Mouse (Mus musculus): ENCODE data around the gene Ets1.

GRCm38 (mm10) chr9:32722969-32723368, 86.9 kb downstream of the Ets1 start:
- TF ChIP-seq CTCF (IDR thresholded peaks at IDR 0.05; ENCODE audit: low read depth, low read length) (no peak), POLR2A (IDR thresholded peaks at IDR 0.05; ENCODE audit: insufficient read depth, low read length) (no peak), EP300 (IDR thresholded peaks at IDR 0.05; ENCODE audit: insufficient read depth, low read depth, low read length) (no peak)

Measured in ES-Bruce4 (cell line).